Mouse (Mus musculus): ENCODE results near the gene Mical2. TPM values are rescaled to one million over a fixed set of nuclear protein-coding genes. Genes with fewer than 3 reads are reported as not detected.

Mical2 gene
- polyA plus RNA-seq, 1 experiment from 2014 or later = 77.8 TPM

DNA sequence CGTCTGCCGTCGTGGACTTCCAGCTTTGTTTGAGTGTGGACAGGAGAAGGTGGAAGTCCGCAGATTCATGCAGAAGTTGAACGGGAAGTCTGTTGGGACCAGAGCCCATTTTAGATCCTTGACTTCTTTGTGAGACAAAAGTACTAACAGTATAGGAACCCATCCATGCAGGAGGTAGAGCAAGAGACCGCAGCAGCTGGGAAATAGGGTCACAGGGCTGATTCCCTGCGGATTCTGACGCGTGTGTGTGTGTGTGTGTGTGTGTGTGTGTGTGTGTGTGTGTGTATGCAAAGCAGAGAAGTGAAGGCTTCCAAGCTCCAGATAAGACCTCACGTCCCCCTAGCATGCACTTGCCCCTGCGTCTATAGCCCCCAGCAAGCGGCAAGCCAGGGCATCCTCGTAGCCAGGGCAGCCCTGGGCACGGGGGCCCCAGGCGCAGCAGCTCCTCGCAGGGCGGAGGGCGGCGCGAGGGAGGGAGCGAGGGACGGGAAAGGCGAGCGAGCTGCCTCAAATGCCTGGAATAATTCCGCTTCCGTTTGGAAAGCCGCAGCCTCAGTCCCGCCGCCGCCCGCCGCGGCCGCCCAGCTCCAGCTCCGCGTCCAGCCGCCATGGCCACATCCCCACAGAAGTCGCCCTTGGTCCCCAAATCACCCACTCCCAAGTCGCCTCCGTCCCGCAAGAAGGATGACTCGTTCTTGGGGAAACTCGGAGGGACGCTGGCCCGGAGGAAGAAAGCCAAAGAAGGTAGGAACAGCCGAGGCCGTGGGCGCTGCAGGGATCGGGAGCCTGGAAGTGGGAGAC lies 201.9 kb downstream of the Mical2 start, which contains the start of gene Parva:
TSS of gene Parva (plus strand) at position 149 of the 801 bp plus-strand sequence.
- WGBS = 2% methylated on average over 49 of the region's 49 CpGs
- peak within 1 kb of the TSS; percentile 81 for H3K4me3 ChIP-seq

DNA sequence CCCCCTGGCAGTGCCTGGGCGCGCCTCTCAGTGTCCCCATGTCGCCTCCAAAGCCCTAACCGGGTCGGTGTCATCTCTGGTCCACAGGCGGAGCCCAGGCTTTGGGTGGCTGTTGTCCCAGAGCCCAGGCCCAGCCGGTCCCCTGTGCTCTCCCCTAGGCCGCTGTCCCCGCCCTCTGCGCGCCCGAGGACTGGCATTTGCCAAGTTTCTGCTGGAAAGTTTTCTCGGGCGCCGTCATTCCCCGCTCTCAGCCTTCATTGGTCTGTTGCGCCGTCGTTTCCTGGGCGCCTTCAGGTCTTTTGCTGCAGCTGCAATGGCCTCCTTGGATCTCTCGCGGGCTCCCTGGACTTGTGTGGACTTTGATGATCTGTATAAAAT lies 202.5 kb downstream of the Mical2 start:
- WGBS = 0% methylated on average over 22 of the region's 22 CpGs
- peak; percentile 88 for DNase-seq (ENCODE audit: low spot score)
- H3K27me3 ChIP-seq (ENCODE audit: insufficient read depth, poor library complexity, severe bottlenecking) = no peaks in the 10 kb centered on the region
- H3K27ac ChIP-seq = peak overlapping the region; percentile 99
- peak overlapping the region; percentile 81 for H3K4me3 ChIP-seq
- peaks cover 25% of the 10 kb centered on the region for H3K4me1 ChIP-seq
- peaks cover 3% of the 10 kb centered on the region; the same call in 1 of the 2 replicates for H3K36me3 ChIP-seq
- no peaks in the 10 kb centered on the region; the same call in 1 of the 2 replicates for H3K9me3 ChIP-seq

More for the DNA sequence above, 201.9 kb downstream of the Mical2 start, which contains the start of gene Parva:
- Histone ChIP-seq H3K4me1 (peaks cover 27% of the 10 kb centered on the region), H3K9me3 (no peaks in the 10 kb centered on the region; the same call in 1 of the 2 replicates), H3K36me3 (peaks cover 3% of the 10 kb centered on the region; the same call in 1 of the 2 replicates), H3K27ac (peak within 1 kb of the TSS; percentile 99), H3K27me3 (ENCODE audit: insufficient read depth, poor library complexity, severe bottlenecking) (no peaks in the 10 kb centered on the region)
- DNase-seq (ENCODE audit: low spot score) = peak; percentile 88

DNA sequence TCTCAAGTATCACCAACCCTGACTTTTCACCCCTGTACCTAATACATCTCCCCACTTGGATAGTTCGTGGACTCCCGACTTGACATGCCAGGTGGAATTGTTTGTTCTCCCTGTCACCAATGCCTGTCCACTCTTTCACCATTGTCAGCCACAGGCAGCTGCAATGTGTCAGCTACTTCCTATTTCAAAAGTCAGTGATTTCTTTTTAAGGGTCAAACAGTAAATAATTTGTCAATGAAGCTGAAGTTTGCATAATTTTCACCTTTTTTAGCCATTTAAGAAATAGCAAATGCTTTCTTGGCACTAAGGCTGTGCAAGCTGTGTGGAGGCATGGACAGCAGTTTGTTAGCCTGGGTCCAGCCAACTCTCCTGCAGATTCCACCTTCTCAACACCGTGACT lies 214.2 kb downstream of the Mical2 start:
- WGBS = 57% methylated on average over 3 of the region's 3 CpGs
- H3K4me1 ChIP-seq = peaks cover 63% of the 10 kb centered on the region

DNA sequence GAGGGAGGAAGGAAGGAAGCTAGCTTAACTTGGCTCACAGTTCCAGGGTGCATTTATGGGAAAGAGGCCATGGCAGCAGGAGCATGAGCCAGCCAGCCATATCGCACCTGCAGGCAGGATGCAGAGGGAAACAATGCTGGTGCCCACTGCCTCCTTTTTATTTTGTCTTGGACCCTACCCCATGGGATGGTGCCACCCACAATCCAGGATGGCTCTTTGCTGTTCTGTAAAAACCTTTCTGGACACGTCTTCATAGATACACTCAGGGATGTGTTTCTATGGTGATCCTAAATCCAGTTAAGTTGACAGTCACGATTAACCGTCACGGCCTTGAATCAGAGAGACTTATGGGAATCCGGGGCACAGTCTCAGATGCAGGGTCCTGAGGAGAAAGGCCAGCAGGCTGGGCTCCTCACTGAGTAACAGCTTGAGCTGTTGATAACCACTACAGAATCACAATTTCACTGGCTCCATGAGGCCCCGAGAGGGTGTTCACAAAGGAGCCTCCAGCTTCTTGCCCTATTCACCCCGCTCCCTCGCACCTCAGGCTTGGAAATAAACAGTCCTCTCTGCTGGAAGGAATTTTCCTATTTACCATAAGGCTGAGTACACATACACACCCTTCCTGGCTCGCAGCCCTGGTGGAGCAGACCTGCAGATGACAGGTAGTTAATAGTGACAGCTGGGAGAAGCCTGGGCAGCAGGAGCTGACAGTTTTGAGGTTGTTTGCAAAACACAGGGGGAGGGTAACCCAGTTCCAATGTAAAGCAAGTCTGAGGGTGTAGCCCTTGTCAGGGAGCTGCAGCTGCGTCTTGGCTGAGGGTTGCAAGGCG lies 218.7 kb downstream of the Mical2 start:
- Histone ChIP-seq H3K27ac (peak overlapping the region; percentile 69), H3K36me3 (peaks cover 5% of the 10 kb centered on the region; the same call in 1 of the 2 replicates), H3K4me1 (peaks cover 61% of the 10 kb centered on the region), H3K9me3 (no peaks in the 10 kb centered on the region), H3K27me3 (ENCODE audit: insufficient read depth, poor library complexity, severe bottlenecking) (no peaks in the 10 kb centered on the region), H3K4me3 (peak overlapping the region; percentile 33)
- peak; percentile 77 for DNase-seq (ENCODE audit: low spot score)
- 30% methylated on average over 12 of the region's 12 CpGs for WGBS

More for the DNA sequence above, 214.2 kb downstream of the Mical2 start:
- H3K36me3 ChIP-seq = peaks cover 14% of the 10 kb centered on the region
- DNase-seq (ENCODE audit: low spot score) = no peak
- no peaks in the 10 kb centered on the region for H3K9me3 ChIP-seq
- no peak overlapping the region for H3K27ac ChIP-seq
- no peaks in the 10 kb centered on the region for H3K27me3 ChIP-seq (ENCODE audit: insufficient read depth, poor library complexity, severe bottlenecking)
- no peak overlapping the region for H3K4me3 ChIP-seq

DNA sequence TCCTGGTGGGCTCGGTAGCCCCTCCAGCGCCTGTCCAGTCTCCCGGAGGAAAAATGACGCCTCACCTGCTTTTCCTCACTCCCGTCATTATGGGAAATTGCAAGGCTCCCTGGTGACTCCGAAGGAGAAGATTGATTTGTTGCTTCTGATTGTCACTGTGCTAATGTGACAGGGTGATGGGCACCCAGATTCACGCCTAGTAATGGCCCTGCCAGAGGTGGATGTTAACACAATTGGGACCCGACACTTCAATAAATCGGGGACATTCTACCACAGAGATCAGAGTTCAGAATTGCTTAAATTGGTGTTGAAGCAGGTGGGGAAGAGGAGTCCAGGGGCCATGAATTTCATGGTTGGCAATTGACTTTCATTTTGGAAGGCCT lies 219.3 kb downstream of the Mical2 start:
- no peak for DNase-seq (ENCODE audit: low spot score)
- Histone ChIP-seq H3K4me1 (peaks cover 55% of the 10 kb centered on the region), H3K9me3 (no peaks in the 10 kb centered on the region), H3K36me3 (peaks cover 5% of the 10 kb centered on the region; the same call in 1 of the 2 replicates), H3K27ac (peak overlapping the region; percentile 69), H3K4me3 (peak overlapping the region; percentile 33), H3K27me3 (ENCODE audit: insufficient read depth, poor library complexity, severe bottlenecking) (no peaks in the 10 kb centered on the region)
- 35% methylated on average over 9 of the region's 9 CpGs for WGBS

DNA sequence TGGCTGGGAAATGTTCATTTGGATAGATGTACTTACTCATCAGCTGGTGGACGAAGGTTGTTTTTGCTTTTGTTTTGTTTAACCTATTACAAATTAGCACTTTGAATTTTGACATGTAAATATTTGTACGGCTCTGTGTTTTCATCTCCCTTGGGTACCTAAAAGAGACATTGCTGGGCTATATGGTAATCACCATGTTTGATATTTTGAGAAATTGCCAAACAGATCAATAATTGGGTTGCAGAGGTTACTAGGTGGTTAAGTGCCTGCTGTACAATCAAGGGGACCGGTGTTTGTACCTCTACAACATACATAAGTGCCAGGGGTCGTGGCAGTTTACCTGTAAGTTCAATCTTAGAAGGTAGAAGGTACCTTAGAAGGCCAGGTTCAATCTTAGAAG lies 220.8 kb downstream of the Mical2 start:
- H3K9me3 ChIP-seq = no peaks in the 10 kb centered on the region
- H3K4me1 ChIP-seq = peaks cover 43% of the 10 kb centered on the region
- no peak for DNase-seq (ENCODE audit: low spot score)
- 91% methylated on average over 4 of the region's 4 CpGs for WGBS
- H3K27ac ChIP-seq = no peak overlapping the region
- H3K27me3 ChIP-seq (ENCODE audit: insufficient read depth, poor library complexity, severe bottlenecking) = no peaks in the 10 kb centered on the region
- peaks cover 5% of the 10 kb centered on the region; the same call in 1 of the 2 replicates for H3K36me3 ChIP-seq
- H3K4me3 ChIP-seq = no peak overlapping the region

DNA sequence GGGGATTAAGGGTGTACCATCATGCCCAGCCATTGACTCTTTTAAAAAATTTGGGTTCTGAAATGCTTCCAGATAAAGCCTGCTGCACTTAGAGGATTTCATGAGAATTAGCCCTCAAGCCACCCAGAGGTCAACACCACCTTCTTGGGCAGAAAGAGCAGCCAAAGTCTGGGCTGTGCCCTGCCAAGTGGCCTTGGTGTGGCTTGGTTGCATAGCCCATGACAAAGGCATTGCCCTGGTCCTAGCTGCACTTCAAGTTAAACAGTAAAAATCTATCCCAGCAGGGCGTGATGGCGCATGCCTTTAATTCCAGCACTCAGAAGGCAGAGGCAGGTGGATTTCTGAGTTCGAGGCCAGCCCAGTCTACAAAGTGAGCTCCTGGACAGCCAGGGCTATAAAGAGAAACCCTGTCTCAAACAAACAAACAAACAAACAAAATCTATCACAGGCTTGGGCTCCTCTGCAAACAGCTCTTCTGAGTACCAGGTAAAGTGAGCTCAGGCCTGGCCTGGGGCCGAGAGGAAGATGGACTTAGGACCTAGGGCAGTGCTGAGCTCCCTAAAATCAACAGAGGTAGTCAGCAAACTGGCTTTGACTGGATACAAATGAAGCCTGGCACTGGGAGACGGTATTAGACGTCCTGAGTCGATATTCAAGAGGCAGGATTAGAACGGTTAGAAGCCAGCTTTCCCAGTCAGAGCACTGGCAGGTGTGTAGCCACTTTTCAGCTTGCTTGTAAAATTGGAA lies 224.5 kb downstream of the Mical2 start:
- DNase-seq (ENCODE audit: low spot score) = no peak
- peaks cover 5% of the 10 kb centered on the region; the same call in 1 of the 2 replicates for H3K36me3 ChIP-seq
- no peak overlapping the region for H3K27ac ChIP-seq
- H3K9me3 ChIP-seq = no peaks in the 10 kb centered on the region
- no peaks in the 10 kb centered on the region for H3K27me3 ChIP-seq (ENCODE audit: insufficient read depth, poor library complexity, severe bottlenecking)
- peaks cover 34% of the 10 kb centered on the region for H3K4me1 ChIP-seq
- no peak overlapping the region for H3K4me3 ChIP-seq
- WGBS = 85% methylated on average over 8 of the region's 8 CpGs

DNA sequence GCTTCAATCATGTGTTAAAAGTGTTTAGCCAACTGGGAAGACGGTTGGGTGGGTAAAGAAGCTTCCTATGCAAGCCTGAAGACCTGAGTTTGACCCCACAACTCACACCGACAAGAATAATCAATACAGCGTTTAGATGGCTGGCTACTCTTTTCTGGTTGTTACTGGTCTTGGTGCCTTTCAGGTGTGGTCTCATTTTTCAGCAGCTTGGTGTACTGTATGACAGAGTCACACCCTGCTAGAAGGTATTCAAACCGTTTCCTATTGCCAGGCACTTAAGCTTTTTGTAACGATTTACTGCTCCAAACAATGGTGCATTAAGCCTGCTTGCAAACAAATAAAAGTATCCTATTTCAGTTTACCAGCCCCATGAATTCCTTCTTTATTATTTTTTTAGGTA lies 226.8 kb downstream of the Mical2 start:
- Histone ChIP-seq H3K27me3 (ENCODE audit: insufficient read depth, poor library complexity, severe bottlenecking) (no peaks in the 10 kb centered on the region), H3K4me3 (no peak overlapping the region), H3K4me1 (peaks cover 47% of the 10 kb centered on the region), H3K9me3 (no peaks in the 10 kb centered on the region), H3K27ac (0 out of 2 replicates have a peak overlapping the region, but pooled peaks have one; percentile 56), H3K36me3 (no peaks in the 10 kb centered on the region)
- WGBS = 66% methylated on average over 5 of the region's 5 CpGs
- no peak for DNase-seq (ENCODE audit: low spot score)

DNA sequence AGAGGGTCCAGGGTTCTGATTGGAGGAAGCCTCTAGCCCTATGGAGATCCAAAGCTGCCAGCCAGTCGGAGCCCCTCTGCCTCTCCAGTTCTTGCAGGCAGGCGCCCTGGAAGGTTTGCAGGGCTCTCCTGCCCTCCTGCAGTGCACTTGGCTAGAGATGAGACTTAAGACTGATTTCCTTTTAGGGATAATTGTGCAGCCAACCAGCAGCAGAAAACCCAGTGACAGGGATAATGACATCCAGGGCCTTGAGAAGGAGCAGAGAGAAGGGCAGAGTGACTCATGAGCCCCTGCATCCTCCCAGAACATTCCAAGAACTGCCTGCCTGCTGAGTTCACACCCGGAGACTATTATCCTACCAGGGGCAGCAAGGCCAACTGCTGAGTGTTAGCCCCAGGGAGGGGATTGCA lies 228.2 kb downstream of the Mical2 start:
- H3K27ac ChIP-seq = peak overlapping the region; percentile 84
- WGBS = 2% methylated on average over 3 of the region's 3 CpGs
- H3K9me3 ChIP-seq = no peaks in the 10 kb centered on the region
- no peaks in the 10 kb centered on the region for H3K27me3 ChIP-seq (ENCODE audit: insufficient read depth, poor library complexity, severe bottlenecking)
- no peak for DNase-seq (ENCODE audit: low spot score)
- H3K36me3 ChIP-seq = no peaks in the 10 kb centered on the region
- no peak overlapping the region for H3K4me3 ChIP-seq
- H3K4me1 ChIP-seq = peaks cover 57% of the 10 kb centered on the region

DNA sequence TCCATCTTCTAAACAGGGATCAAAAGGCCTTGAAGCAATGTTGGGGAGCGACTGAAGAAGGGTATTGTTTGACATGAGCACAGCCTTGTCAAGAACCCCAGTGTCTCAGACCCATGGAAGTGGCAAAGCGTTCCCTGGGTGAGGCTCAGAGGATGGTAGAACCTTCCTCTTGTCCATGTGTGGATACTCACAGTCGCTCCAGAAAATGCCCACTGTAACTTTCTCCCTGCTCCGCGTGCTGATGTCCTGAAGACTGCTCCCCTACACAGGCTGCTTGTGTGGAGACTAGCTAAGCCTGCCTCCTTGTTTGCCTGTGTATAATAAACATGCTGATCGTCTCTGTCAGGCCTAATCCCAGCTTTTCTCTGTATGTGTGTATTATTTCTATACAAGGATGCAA lies 228.7 kb downstream of the Mical2 start:
- peak overlapping the region; percentile 84 for H3K27ac ChIP-seq
- peaks cover 58% of the 10 kb centered on the region for H3K4me1 ChIP-seq
- no peak for DNase-seq (ENCODE audit: low spot score)
- 63% methylated on average over 6 of the region's 6 CpGs for WGBS
- no peaks in the 10 kb centered on the region for H3K27me3 ChIP-seq (ENCODE audit: insufficient read depth, poor library complexity, severe bottlenecking)
- H3K36me3 ChIP-seq = no peaks in the 10 kb centered on the region
- H3K4me3 ChIP-seq = no peak overlapping the region
- no peaks in the 10 kb centered on the region for H3K9me3 ChIP-seq

DNA sequence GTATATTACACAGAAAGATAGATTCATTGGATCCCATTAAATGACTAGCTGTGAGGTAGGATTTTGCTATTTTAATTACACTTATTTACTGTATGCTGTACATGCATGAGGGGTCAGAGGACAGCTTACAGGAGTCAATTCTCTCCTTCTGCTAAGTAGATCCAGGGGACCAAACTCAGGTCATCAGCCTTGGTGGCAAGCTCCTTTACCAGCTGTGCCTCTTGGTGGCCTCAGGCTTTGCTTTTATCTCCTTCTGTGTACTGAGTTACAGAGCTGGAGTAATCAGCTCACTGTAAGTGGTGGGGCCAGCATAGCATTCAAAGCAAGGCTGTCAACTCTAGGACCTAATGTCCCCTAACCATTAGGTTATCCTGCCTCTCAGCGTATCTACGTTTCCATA lies 229.3 kb downstream of the Mical2 start:
- H3K4me3 ChIP-seq = no peak overlapping the region
- no peaks in the 10 kb centered on the region for H3K27me3 ChIP-seq (ENCODE audit: insufficient read depth, poor library complexity, severe bottlenecking)
- H3K4me1 ChIP-seq = peaks cover 58% of the 10 kb centered on the region
- no peaks in the 10 kb centered on the region for H3K9me3 ChIP-seq
- no peak for DNase-seq (ENCODE audit: low spot score)
- peak overlapping the region; percentile 84 for H3K27ac ChIP-seq
- no peaks in the 10 kb centered on the region for H3K36me3 ChIP-seq
- 71% methylated on average over 2 of the region's 2 CpGs for WGBS

DNA sequence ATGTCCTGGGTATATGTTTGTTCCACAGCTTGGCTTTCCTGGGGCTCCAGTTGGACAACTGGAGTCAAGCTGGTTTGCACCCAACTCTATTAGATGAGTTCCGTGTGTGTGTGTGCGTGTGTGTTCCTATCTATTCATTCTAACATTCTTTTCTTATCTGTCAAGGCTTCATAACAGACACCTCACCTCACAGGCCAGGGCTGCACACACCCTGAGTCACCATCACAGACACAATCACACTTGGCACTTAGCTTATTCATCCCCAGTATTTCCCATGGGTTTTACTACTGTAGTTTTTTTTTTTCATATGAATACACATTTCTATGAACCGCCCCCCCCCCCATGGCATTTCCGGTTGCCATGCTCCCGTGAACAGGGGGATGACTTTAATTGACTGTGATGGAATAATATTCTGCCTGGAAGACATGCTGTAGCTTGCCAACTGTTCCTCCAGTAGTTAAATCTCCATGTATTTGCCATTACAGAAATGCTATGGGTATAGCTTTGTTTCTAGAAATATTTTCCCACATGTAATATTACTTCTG lies 230.0 kb downstream of the Mical2 start:
- H3K4me1 ChIP-seq = peaks cover 58% of the 10 kb centered on the region
- 64% methylated on average over 5 of the region's 5 CpGs for WGBS

More for the DNA sequence above, 230.0 kb downstream of the Mical2 start:
- no peaks in the 10 kb centered on the region for H3K9me3 ChIP-seq
- H3K4me3 ChIP-seq = no peak overlapping the region
- H3K27me3 ChIP-seq (ENCODE audit: insufficient read depth, poor library complexity, severe bottlenecking) = no peaks in the 10 kb centered on the region
- no peak overlapping the region for H3K27ac ChIP-seq
- no peak for DNase-seq (ENCODE audit: low spot score)
- H3K36me3 ChIP-seq = no peaks in the 10 kb centered on the region

Measured in heart, embryonic 10.5 days (tissue).